Mouse (Mus musculus): ENCODE measurements around the gene Tent2. TPM values are rescaled to one million over a fixed set of nuclear protein-coding genes. Genes with fewer than 3 reads are reported as not detected.

Gene Tent2
- polyA plus RNA-seq, 1 experiment from 2014 or later, result 35.2 TPM

- TF ChIP-seq EP300 (IDR thresholded peaks at IDR 0.05), result no peak
- no peak for TF ChIP-seq CTCF (IDR thresholded peaks at IDR 0.05)
- H3K4me2 ChIP-seq (replicated peaks; ENCODE audit: low read depth, low read length), result no peak overlapping the region
- no peaks in the 10 kb centered on the region for H3K9me3 ChIP-seq (ENCODE audit: low read length)
- no peaks in the 10 kb centered on the region for H3K4me1 ChIP-seq (ENCODE audit: insufficient read depth, low read depth, low read length)
- H3K9ac ChIP-seq (replicated peaks; ENCODE audit: low read depth), result no peak overlapping the region
- no peaks in the 10 kb centered on the region for H3K36me3 ChIP-seq (ENCODE audit: insufficient read depth, low read length)
- WGBS, result 55% methylated on average over 7 of the region's 7 CpGs
- no peak overlapping the region for H3K27ac ChIP-seq (ENCODE audit: low read length)
- no peak overlapping the region for H3K4me3 ChIP-seq (ENCODE audit: low read depth, low read length)
- no peaks in the 10 kb centered on the region for H3K27me3 ChIP-seq (replicated peaks; ENCODE audit: insufficient read depth, low read length)
- ATAC-seq (peak; percentile 43), DNase-seq (ENCODE audit: low spot score) (peak; percentile 10)
Measured at GRCm38 (mm10) chr13:93117241-93117640, 74.9 kb downstream of the Tent2 start.

DNA sequence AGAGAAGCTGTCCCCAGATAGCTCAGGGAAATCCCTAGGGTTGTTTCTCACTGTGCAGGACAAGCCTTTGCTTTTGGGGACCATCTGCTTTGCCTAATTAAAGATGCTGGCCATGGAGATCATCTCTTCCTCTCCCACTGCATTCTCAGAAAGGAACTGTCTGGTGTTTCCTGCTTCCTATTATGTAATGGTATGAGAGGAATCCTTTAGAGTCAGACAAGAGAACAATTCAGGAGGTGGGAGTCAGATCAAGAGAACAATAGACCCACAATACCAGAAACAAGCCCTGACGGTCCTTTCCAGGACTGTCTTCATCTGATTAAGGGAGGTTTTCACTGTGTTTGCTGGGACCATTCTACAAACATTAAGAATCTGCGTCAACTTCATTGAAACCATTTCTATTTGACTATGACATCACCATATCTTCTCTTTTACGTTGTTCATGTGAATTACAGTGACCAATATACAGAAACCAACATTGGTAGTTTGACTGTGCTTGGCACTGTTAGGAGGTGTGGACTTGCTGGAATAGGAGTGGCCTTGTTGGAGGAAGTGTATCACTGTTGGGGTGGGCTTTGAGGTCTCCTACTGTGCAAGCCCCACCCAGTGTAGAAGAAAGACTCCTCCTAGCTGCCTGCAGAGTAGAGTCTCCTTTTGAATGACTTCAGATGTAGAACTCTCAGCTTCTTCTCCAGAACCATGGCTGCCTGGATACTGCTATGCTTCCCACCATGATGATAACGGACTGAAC lies 89.7 kb downstream of the Tent2 start:
- Histone ChIP-seq H3K4me3 (ENCODE audit: low read depth, low read length) (no peak overlapping the region), H3K27me3 (replicated peaks; ENCODE audit: insufficient read depth, low read length) (no peaks in the 10 kb centered on the region), H3K4me1 (ENCODE audit: insufficient read depth, low read depth, low read length) (no peaks in the 10 kb centered on the region), H3K36me3 (ENCODE audit: insufficient read depth, low read length) (no peaks in the 10 kb centered on the region), H3K4me2 (replicated peaks; ENCODE audit: low read depth, low read length) (no peak overlapping the region), H3K9ac (replicated peaks; ENCODE audit: low read depth) (no peak overlapping the region), H3K27ac (ENCODE audit: low read length) (no peak overlapping the region), H3K9me3 (ENCODE audit: low read length) (no peaks in the 10 kb centered on the region)
- 81% methylated on average over 4 of the region's 4 CpGs for WGBS
- ATAC-seq, result no peak; the same call in 1 of the 2 replicates
- TF ChIP-seq CTCF (IDR thresholded peaks at IDR 0.05) (no peak), EP300 (IDR thresholded peaks at IDR 0.05) (no peak)
- no peak for DNase-seq (ENCODE audit: low spot score)

DNA sequence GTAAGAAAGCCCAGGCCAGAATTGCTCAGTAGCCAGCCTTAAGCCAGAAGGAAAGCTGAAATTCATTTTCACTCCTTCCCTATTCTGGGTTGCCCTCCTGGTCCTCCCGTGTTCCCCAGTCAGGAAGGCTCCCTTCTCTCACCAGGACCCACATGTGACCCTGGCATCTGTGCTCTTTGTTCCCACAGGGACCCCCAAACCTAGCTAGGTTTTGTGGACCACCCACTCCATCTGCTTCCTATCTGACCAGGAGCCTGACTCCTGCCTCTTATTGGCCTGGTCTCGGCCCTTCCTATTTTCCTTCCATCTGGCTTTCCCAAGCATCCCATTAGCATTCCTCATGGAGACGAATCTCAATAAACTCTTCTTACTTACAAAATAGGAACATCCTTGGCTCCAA lies 93.6 kb downstream of the Tent2 start:
- WGBS, result 93% methylated on average over 3 of the region's 3 CpGs
- no peak overlapping the region for H3K4me3 ChIP-seq (ENCODE audit: low read depth, low read length)
- no peaks in the 10 kb centered on the region for H3K36me3 ChIP-seq (ENCODE audit: insufficient read depth, low read length)
- H3K9me3 ChIP-seq (ENCODE audit: low read length), result no peaks in the 10 kb centered on the region
- ATAC-seq (no peak), DNase-seq (ENCODE audit: low spot score) (no peak)
- no peak for TF ChIP-seq CTCF (IDR thresholded peaks at IDR 0.05)
- TF ChIP-seq EP300 (IDR thresholded peaks at IDR 0.05), result no peak
- no peaks in the 10 kb centered on the region for H3K4me1 ChIP-seq (ENCODE audit: insufficient read depth, low read depth, low read length)
- H3K4me2 ChIP-seq (replicated peaks; ENCODE audit: low read depth, low read length), result no peak overlapping the region
- H3K27ac ChIP-seq (ENCODE audit: low read length), result no peak overlapping the region
- no peaks in the 10 kb centered on the region for H3K27me3 ChIP-seq (replicated peaks; ENCODE audit: insufficient read depth, low read length)
- H3K9ac ChIP-seq (replicated peaks; ENCODE audit: low read depth), result no peak overlapping the region

GRCm38 (mm10) chr13:93096643-93097042 lies 95.5 kb downstream of the Tent2 start:
- 89% methylated on average over 6 of the region's 6 CpGs for WGBS
- no peak for ATAC-seq
- no peak for DNase-seq (ENCODE audit: low spot score)

More at GRCm38 (mm10) chr13:93096643-93097042, 95.5 kb downstream of the Tent2 start:
- Histone ChIP-seq H3K9me3 (ENCODE audit: low read length) (no peaks in the 10 kb centered on the region), H3K27ac (ENCODE audit: low read length) (no peak overlapping the region), H3K36me3 (ENCODE audit: insufficient read depth, low read length) (no peaks in the 10 kb centered on the region), H3K4me1 (ENCODE audit: insufficient read depth, low read depth, low read length) (no peaks in the 10 kb centered on the region), H3K4me2 (replicated peaks; ENCODE audit: low read depth, low read length) (no peak overlapping the region), H3K9ac (replicated peaks; ENCODE audit: low read depth) (no peak overlapping the region), H3K4me3 (ENCODE audit: low read depth, low read length) (no peak overlapping the region), H3K27me3 (replicated peaks; ENCODE audit: insufficient read depth, low read length) (no peaks in the 10 kb centered on the region)
- TF ChIP-seq EP300 (IDR thresholded peaks at IDR 0.05) (no peak), CTCF (IDR thresholded peaks at IDR 0.05) (no peak)

Other genes with a start within 250 kb of the Tent2 start
- gene Cmya5, start 47.7 kb downstream of the Tent2 start, polyA plus RNA-seq (2015; fragmentation: Nextera tagmentation; extraction: Ambion mirVana), result 0.30 and 0.32 TPM in 2 replicates
- gene Homer1, start 107.2 kb upstream of the Tent2 start, polyA plus RNA-seq (2015; fragmentation: Nextera tagmentation; extraction: Ambion mirVana), result 2.3 and 2.7 TPM in 2 replicates

Measured in lung, postnatal 0 days (tissue).